Mouse (Mus musculus) heart, embryonic 15.5 days (tissue): Measurements from ENCODE around the gene Klrb1. TPM values are rescaled to one million over a fixed set of nuclear protein-coding genes. Genes with fewer than 3 reads are reported as not detected.

Experiments
- ATAC-seq: fragments of 200-750 bp; cut with Nextera tagmentation; replicated peaks from 2 replicates; pipeline ENCODE4 v1.8.0; 2017; ENCODE audit warnings: low read depth, moderate TSS enrichment; ENCODE audit not compliant: insufficient number of reproducible peaks, insufficient read depth, low FRiP score
- H3K27ac ChIP-seq: fragments of 300-500 bp; sonication (generic); 2 replicates; pipeline ENCODE4 v1.5.1; 2015; ENCODE audit warnings: mild to moderate bottlenecking, inconsistent platforms
- H3K27me3 ChIP-seq: fragments of 300-500 bp; sonication (generic); 2 replicates; pipeline ENCODE4 v1.6.1; 2015; ENCODE audit warnings: inconsistent platforms
- H3K36me3 ChIP-seq: fragments of 300-500 bp; sonication (generic); 2 replicates; pipeline ENCODE4 v1.6.1; 2015; ENCODE audit warnings: mild to moderate bottlenecking, inconsistent platforms
- H3K4me1 ChIP-seq: fragments of 300-500 bp; sonication (generic); replicated peaks from 2 replicates; pipeline ENCODE4 v1.6.1; 2015; ENCODE audit warnings: inconsistent platforms
- H3K4me2 ChIP-seq: fragments of 300-500 bp; sonication (generic); 2 replicates; pipeline ENCODE4 v1.6.1; 2015; ENCODE audit warnings: inconsistent platforms, mild to moderate bottlenecking, moderate library complexity
- H3K4me3 ChIP-seq: fragments of 300-500 bp; sonication (generic); 2 replicates; pipeline ENCODE4 v1.5.1; 2015; ENCODE audit warnings: mild to moderate bottlenecking, inconsistent platforms
- H3K9ac ChIP-seq: fragments of 300-500 bp; sonication (generic); 2 replicates; pipeline ENCODE4 v1.6.1; 2015; ENCODE audit warnings: mild to moderate bottlenecking, inconsistent platforms
- H3K9me3 ChIP-seq: fragments of 300-500 bp; sonication (generic); replicated peaks from 2 replicates; pipeline ENCODE4 v1.6.1; 2016; ENCODE audit warnings: inconsistent platforms
- WGBS: fragments of 180-500 bp; shearing (Covaris S2); methylation state at CpG from one replicate; pipeline ENCODE4 v1.1.7; 2015; ENCODE audit warnings: mixed read lengths; 5-methylcytosine and 5-hydroxymethylcytosine counted together
- polyA plus RNA-seq: library from polyadenylated mRNA; unstranded; fragments of >200 nt; fragmentation: Nextera tagmentation; extraction: Ambion mirVana; gene quantifications from 2 replicates; pipeline ENCODE4 v1.2.1, GENCODE M21; 2015

Klrb1 gene
- polyA plus RNA-seq, 1 experiment from 2014 or later, result not detected

DNA sequence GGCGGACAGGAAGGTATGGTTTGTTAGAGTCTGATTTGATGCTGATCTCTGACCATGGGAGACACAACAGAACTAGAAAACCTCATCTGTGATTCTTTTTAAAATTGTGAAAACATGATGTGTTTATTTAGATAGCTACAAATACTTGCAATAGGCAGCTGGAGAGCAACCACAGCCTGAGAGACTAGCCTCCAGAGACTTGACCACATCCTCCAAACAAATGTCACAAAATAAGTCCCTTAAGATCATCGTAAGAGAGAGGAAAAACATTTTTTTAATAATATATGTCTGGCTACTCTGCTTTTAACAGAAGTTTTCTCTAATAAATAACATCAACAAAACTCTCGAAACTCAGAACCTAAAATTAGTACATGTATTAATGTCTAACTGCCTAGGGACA, 9.2 kb upstream of the Klrb1 start:
- Histone ChIP-seq H3K36me3 (no peaks in the 10 kb centered on the region), H3K4me3 (no peak overlapping the region), H3K9me3 (no peaks in the 10 kb centered on the region), H3K27me3 (no peaks in the 10 kb centered on the region), H3K27ac (no peak overlapping the region), H3K4me2 (no peak overlapping the region), H3K9ac (no peak overlapping the region), H3K4me1 (no peaks in the 10 kb centered on the region)
- no peak for ATAC-seq
- WGBS, result 78% methylated on average over 3 of the region's 3 CpGs

DNA sequence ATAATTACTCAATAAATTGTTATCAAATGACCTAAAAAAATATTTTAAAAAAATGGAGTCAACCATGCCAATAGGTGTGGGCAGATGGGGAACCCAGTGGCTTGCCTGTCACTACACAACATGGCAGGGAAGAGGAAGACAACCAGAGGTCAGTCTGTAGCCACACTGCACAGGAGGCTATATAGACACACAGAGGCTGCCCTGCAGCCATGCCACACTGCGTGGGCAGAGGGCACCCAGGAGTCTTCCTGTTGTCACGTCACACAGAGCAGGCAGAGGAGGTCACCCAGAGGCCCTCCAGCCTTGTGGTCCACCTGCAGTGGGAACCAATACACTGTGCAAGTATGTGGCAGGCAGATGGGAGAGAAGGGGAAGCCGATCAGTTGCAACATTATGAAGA, 21.2 kb downstream of the Klrb1 start:
- Histone ChIP-seq H3K27ac (no peak overlapping the region), H3K4me1 (no peaks in the 10 kb centered on the region), H3K4me3 (no peak overlapping the region), H3K9ac (no peak overlapping the region), H3K4me2 (no peak overlapping the region), H3K9me3 (no peaks in the 10 kb centered on the region), H3K36me3 (no peaks in the 10 kb centered on the region), H3K27me3 (no peaks in the 10 kb centered on the region)
- no peak for ATAC-seq
- 76% methylated on average over 3 of the region's 3 CpGs for WGBS

DNA sequence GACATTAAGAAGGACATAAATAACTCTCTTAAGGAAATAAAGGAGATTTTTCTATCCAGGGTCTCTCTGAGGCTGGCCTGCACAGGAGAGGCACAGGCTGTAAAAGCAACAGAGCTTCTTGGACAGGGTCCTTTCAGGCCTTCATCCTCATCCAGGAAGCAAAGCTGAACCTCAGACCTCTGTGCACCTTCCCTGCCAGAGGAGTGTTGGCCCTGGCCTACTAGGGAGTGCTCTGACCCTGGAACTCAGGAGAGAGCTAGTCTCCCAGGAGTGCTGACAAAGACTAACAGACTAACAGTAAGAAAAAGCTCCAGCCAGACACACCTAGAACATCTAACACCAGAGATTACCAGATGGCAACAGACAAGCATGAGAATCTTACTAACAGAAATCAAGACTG, 43.3 kb downstream of the Klrb1 start:
- H3K27me3 ChIP-seq, result no peaks in the 10 kb centered on the region

DNA sequence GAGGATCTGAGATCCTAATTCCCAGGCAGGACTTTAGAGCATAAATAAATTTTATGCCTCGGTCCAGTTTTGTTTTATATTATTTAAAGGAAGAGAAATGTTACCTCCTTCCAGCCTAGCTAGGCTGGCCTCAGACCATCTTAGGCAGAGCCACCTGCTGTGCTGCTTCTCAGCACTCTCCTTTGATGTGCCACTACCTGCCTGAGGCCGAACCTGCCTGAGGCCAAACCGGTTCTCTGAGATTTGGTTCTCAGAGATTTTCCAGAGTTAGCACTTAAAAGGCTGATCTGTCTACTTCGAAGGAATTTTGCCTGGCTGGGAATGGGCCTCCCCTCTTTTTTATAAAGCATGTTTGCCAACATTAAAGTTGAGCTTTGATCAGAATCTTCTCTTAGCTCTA, 52.9 kb downstream of the Klrb1 start:
- no peak overlapping the region for H3K4me2 ChIP-seq
- H3K27ac ChIP-seq, result no peak overlapping the region
- no peak overlapping the region for H3K4me3 ChIP-seq
- no peak for ATAC-seq
- H3K9me3 ChIP-seq, result no peaks in the 10 kb centered on the region
- H3K4me1 ChIP-seq, result no peaks in the 10 kb centered on the region
- no peaks in the 10 kb centered on the region for H3K27me3 ChIP-seq
- H3K36me3 ChIP-seq, result no peaks in the 10 kb centered on the region
- no peak overlapping the region for H3K9ac ChIP-seq
- WGBS, result 52% methylated on average over 4 of the region's 4 CpGs

More for the DNA sequence above, 43.3 kb downstream of the Klrb1 start:
- Histone ChIP-seq H3K4me2 (no peak overlapping the region), H3K4me3 (no peak overlapping the region), H3K9ac (no peak overlapping the region), H3K27ac (no peak overlapping the region), H3K36me3 (no peaks in the 10 kb centered on the region), H3K9me3 (no peaks in the 10 kb centered on the region), H3K4me1 (no peaks in the 10 kb centered on the region)
- ATAC-seq, result no peak

DNA sequence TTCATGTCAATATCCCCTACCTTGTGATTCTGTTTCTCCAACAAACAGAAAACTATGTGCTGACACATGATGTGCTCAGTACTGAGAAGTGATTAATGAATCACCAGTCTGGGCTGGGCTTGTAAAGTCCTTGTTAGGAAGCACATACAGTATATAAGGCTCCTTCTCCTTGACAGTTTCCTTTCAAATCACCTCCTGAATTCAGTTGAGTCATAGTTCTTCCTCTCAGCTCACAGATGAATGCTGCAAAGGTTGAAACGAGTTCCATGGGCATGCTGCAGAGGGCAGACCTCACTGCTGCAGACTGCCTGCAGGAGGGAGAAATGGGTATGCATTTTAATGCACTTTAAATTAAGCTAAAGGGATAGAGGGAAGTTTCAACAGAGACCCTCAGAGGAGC, 60.7 kb downstream of the Klrb1 start, which contains the start of gene Clec2h:
Gene Clec2h (plus strand): TSS at position 180 of the 400 bp plus-strand sequence.
- H3K27me3 ChIP-seq, result no peaks in the 10 kb centered on the region
- 8% methylated on average over 1 of the region's 1 CpGs for WGBS
- no peak within 1 kb of the TSS for H3K27ac ChIP-seq
- ATAC-seq, result no peak
- H3K36me3 ChIP-seq, result no peaks in the 10 kb centered on the region
- H3K9ac ChIP-seq, result no peak within 1 kb of the TSS
- no peak within 1 kb of the TSS for H3K4me2 ChIP-seq
- H3K4me3 ChIP-seq, result no peak within 1 kb of the TSS
- H3K4me1 ChIP-seq, result no peaks in the 10 kb centered on the region
- no peaks in the 10 kb centered on the region for H3K9me3 ChIP-seq

DNA sequence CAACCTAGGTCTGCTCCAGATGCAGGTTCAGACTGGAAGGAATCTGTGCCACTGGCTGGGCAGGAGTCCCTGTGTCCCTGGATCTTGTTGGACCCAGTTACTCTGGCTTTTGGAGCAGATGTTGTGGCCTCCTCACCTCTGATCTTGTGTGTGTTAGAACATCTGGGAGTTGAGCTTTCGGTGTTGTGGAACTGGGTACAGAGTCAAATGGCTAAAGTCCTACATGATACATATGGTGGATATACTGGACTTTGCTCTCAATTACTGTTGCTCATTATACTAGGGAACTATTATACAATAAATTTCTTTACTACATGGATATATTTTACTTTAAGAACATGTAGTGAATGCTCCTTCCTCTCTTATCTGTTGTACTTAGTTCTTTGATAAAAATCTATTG, 61.6 kb downstream of the Klrb1 start:
- no peaks in the 10 kb centered on the region for H3K4me1 ChIP-seq
- WGBS, result 86% methylated on average over 1 of the region's 1 CpGs
- H3K4me2 ChIP-seq, result no peak overlapping the region
- no peak for ATAC-seq
- no peak overlapping the region for H3K9ac ChIP-seq
- H3K36me3 ChIP-seq, result no peaks in the 10 kb centered on the region
- H3K4me3 ChIP-seq, result no peak overlapping the region
- H3K27ac ChIP-seq, result no peak overlapping the region
- no peaks in the 10 kb centered on the region for H3K9me3 ChIP-seq
- H3K27me3 ChIP-seq, result no peaks in the 10 kb centered on the region

Other genes with a start within 250 kb of the Klrb1 start
- gene Pzp, start 196.3 kb downstream of the Klrb1 start, polyA plus RNA-seq, result 0.28 and 2.3 TPM in 2 replicates
- 0.98 and 2.3 TPM in 2 replicates for gene A2ml1, start 141.5 kb downstream of the Klrb1 start, polyA plus RNA-seq
- gene Klrb1a, start 99.5 kb downstream of the Klrb1 start, polyA plus RNA-seq, result 0.20 TPM in 1 of 2 replicates, not detected in the other
- gene Clec2h, start 60.7 kb downstream of the Klrb1 start, polyA plus RNA-seq, result not detected in 2 replicates
- 0.10 and 0.11 TPM in 2 replicates for gene Klrb1c, start 66.2 kb upstream of the Klrb1 start, polyA plus RNA-seq
- not detected in 2 replicates for gene Gm44511, start 103.3 kb upstream of the Klrb1 start, polyA plus RNA-seq
- 0.15 and 0.37 TPM in 2 replicates for gene Klrb1b, start 103.3 kb upstream of the Klrb1 start, polyA plus RNA-seq
- 0.10 and 0.66 TPM in 2 replicates for gene Clec2i, start 164.5 kb upstream of the Klrb1 start, polyA plus RNA-seq
- gene BC035044, start 168.1 kb upstream of the Klrb1 start, polyA plus RNA-seq, result 0.18 and 3.5 TPM in 2 replicates
- gene Clec2g, start 211.3 kb upstream of the Klrb1 start, polyA plus RNA-seq, result not detected in 2 replicates